Mouse (Mus musculus): Measurements from ENCODE around the gene Ctnnal1.

DNA sequence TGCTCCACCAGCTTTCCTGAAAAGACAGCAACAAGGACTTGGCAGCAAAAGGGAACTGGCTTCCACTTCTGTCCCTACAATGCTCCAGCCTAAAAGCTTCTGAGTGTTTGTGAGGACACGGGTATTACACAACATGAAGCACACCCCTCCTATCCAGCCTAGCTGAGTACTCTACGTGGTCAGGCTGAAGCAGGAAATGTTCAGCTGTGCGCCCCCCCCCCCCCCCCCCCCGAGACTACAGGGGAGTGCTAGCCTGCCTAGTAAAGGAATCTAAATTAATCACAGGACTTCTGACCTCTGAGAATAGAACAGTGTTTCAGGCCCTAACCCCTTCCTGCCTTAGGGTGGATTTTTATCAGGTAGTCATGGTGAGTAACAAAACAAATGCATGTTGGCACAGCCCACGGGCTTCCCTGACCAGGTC lies 97.1 kb downstream of the Ctnnal1 start:
- TF ChIP-seq CTCF (IDR thresholded peaks at IDR 0.05; ENCODE audit: borderline replicate concordance, insufficient read depth, low read depth, low read length), result no peak
- TF ChIP-seq POLR2A (IDR thresholded peaks at IDR 0.05; ENCODE audit: borderline replicate concordance, insufficient read depth, low read length), result no peak

Measured in cerebellum, adult 2 months (tissue).